Mouse (Mus musculus) bone marrow macrophage, adult 2 months (primary cell): ENCODE data around the gene Nufip1.

Experiments used
- CTCF ChIP-seq: IDR thresholded peaks from 2 replicates; pipeline ENCODE4 v1.5.1; 2012; ENCODE audit warnings: low read depth, mild to moderate bottlenecking, low read length, moderate library complexity
- POLR2A ChIP-seq: IDR thresholded peaks from 2 replicates; pipeline ENCODE4 v1.6.1; 2012; ENCODE audit warnings: mild to moderate bottlenecking, low read depth, low read length, borderline replicate concordance

DNA sequence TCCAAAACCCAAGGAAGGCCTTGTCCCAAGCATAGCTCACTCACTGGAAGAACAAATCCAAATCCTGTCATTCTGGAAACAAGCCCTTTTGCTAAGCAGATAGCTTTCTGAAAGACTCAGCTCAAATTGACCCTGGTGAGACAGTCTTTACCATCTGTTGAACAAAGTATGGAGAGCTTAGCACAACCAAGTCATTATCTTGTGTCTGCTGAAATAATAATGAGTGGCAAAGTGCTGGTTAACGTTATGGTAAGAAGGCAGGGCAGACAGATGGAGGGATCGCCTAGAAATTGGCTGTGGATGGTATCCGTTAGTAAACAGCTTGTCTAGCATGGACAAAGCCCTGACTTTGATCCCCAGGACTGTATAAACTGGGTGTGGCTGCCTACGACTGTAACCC is 35.0 kb upstream of the Nufip1 start:
- TF ChIP-seq CTCF (no peak), POLR2A (no peak)
